Mouse (Mus musculus): Measurements from ENCODE around the gene Adal.

The Adal gene

GRCm38 (mm10) chr2:121178828-121179479 is 38.7 kb downstream of the Adal start:
- no peak for DNase-seq (ENCODE audit: inconsistent ontology term)

- no peak for DNase-seq (ENCODE audit: inconsistent ontology term)
Measured at GRCm38 (mm10) chr2:121183431-121183830, 43.2 kb downstream of the Adal start.

GRCm38 (mm10) chr2:121184142-121184541 is 43.9 kb downstream of the Adal start:
- no peak for DNase-seq (ENCODE audit: inconsistent ontology term)

- no peak for DNase-seq (ENCODE audit: inconsistent ontology term)
Measured at GRCm38 (mm10) chr2:121188530-121188929, 48.3 kb downstream of the Adal start.

GRCm38 (mm10) chr2:121195466-121195865 is 55.2 kb downstream of the Adal start:
- no peak for DNase-seq (ENCODE audit: inconsistent ontology term)

GRCm38 (mm10) chr2:121204276-121204675 is 64.0 kb downstream of the Adal start:
- no peak for DNase-seq (ENCODE audit: inconsistent ontology term)
